Mouse (Mus musculus) testis, adult 2 months (tissue): ENCODE results near the gene Nos3. TPM values are rescaled to one million over a fixed set of nuclear protein-coding genes. Genes with fewer than 3 reads are reported as not detected.
A peak's percentile ranks its signal among the peaks of the same experiment; 100 is the strongest.

Source experiments
- H3K27ac ChIP-seq: fragments of 200-500 bp; 2 replicates; pipeline ENCODE4 v1.5.1; 2012; ENCODE audit warnings: low read depth, low read length; ENCODE audit not compliant: control insufficient read depth, insufficient read depth
- H3K27me3 ChIP-seq: fragments of 200-500 bp; 2 replicates; pipeline ENCODE4 v1.6.1; 2012; ENCODE audit warnings: mild to moderate bottlenecking, low read length, moderate library complexity; ENCODE audit not compliant: control insufficient read depth, insufficient read depth
- H3K36me3 ChIP-seq: fragments of 200-500 bp; 2 replicates; pipeline ENCODE4 v1.6.1; 2012; ENCODE audit warnings: mild to moderate bottlenecking, low read length; ENCODE audit not compliant: control insufficient read depth, insufficient read depth
- H3K4me1 ChIP-seq: fragments of 200-500 bp; 2 replicates; pipeline ENCODE4 v1.6.1; 2012; ENCODE audit warnings: low read length; ENCODE audit not compliant: control insufficient read depth, insufficient read depth
- H3K4me3 ChIP-seq: fragments of 200-500 bp; 2 replicates; pipeline ENCODE4 v1.5.1; 2012; ENCODE audit warnings: low read depth, mild to moderate bottlenecking, low read length, moderate library complexity, mixed read lengths; ENCODE audit not compliant: control insufficient read depth
- CTCF ChIP-seq: fragments of 200-500 bp; IDR thresholded peaks from 2 replicates; pipeline ENCODE4 v1.5.1; 2012; ENCODE audit warnings: low read depth, mild to moderate bottlenecking, inconsistent platforms, low read length, moderate library complexity; ENCODE audit not compliant: control insufficient read depth, insufficient read depth, insufficient replicate concordance
- POLR2A ChIP-seq: fragments of 200-500 bp; IDR thresholded peaks from 2 replicates; pipeline ENCODE4 v1.6.1; 2012; ENCODE audit warnings: low read depth, mild to moderate bottlenecking, inconsistent platforms, low read length, moderate library complexity; ENCODE audit not compliant: control insufficient read depth
- polyA plus RNA-seq: library from polyadenylated mRNA; depleted of rRNA; stranded (reverse); fragments of >200 nt; gene quantifications from 2 replicates; pipeline ENCODE4 v1.2.3, GENCODE M21; 2012

Gene Nos3
- polyA plus RNA-seq, 1 experiment = 2.2 TPM

DNA sequence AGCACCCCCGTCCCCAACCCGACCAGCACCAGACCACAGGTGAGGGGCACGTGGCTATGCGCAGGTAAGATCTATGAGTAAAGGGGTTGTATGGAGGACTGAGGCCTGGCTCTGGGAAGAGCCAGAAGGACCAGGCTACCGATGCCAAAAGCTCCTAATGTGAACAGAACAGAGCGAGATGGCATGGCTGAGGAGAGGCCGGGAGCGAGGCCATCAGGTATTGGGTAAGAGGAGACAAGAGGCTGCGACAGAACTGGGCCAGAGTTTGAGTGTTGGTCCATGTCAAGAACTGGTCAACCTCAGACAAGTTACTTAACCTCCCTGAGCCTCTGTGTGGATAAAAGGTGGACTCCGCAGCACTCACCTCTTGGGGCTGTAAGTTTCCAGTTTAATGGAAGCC, 353 bp downstream of the Nos3 start:
- no peak for TF ChIP-seq CTCF
- TF ChIP-seq POLR2A = no peak
- Histone ChIP-seq H3K4me1 (peaks cover 15% of the 10 kb centered on the region), H3K27ac (no peak overlapping the region), H3K36me3 (no peaks in the 10 kb centered on the region), H3K27me3 (no peaks in the 10 kb centered on the region), H3K4me3 (peak overlapping the region; percentile 10; the same call in 1 of the 2 replicates)

DNA sequence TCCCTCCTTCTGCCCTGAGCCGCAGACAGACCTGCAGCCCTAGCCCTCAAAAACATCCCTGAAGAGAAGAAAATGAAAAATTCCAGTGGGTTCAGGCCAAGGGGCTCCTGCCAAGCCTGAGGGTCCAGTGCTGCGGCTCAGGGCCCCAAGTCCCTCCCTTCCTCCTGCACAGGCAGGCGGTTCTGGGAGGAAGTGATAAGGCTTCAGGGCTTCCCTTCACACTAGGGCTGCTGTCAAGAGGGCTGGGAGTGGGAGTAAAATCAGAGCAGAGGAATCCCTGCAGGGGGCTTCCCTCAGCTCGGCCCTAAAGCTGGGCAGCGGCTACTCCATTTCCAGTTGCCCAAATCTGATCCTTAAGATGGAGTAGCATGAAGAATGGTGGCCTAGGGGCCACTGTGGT, 918 bp downstream of the Nos3 start:
- TF ChIP-seq CTCF (no peak), POLR2A (no peak)
- Histone ChIP-seq H3K4me3 (no peak overlapping the region), H3K27ac (no peak overlapping the region), H3K27me3 (no peaks in the 10 kb centered on the region), H3K36me3 (no peaks in the 10 kb centered on the region), H3K4me1 (peaks cover 15% of the 10 kb centered on the region)

DNA sequence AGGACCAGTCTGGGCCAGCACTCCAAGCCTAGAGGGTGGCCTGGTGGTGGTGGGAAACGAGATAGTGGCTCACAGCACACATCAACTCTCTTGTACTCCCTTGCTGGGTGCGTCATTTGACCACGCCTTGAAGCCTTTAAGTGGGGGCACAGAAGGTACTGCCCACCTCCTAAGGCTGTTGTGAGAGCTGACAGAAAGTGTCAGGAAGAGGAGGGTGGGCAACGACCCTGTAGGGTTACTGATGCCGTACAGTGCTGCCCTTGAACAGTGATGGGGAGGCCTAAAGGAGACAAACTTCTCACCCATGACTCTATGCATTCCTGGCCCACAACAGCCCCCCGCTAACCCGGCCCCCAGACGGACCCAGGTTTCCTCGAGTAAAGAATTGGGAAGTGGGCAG, 1.8 kb downstream of the Nos3 start:
- TF ChIP-seq CTCF (no peak), POLR2A (no peak)
- Histone ChIP-seq H3K27ac (no peak overlapping the region), H3K4me1 (peaks cover 8% of the 10 kb centered on the region), H3K36me3 (no peaks in the 10 kb centered on the region), H3K27me3 (no peaks in the 10 kb centered on the region), H3K4me3 (peak overlapping the region; percentile 41)

DNA sequence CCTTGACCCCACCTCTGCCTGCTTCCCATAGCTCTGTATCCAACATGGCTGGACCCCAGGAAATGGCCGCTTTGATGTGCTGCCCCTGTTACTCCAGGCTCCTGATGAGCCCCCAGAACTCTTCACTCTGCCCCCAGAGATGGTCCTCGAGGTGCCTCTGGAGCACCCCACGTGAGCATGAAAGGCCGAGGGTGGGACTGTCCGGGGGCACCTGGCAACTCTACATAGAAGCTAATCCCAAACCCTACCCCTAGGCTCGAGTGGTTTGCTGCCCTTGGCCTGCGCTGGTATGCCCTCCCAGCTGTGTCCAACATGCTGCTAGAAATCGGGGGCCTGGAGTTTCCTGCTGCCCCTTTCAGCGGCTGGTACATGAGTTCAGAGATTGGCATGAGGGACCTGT, 5.2 kb downstream of the Nos3 start:
- Histone ChIP-seq H3K27me3 (no peaks in the 10 kb centered on the region), H3K4me1 (peaks cover 2% of the 10 kb centered on the region), H3K4me3 (no peak overlapping the region), H3K36me3 (no peaks in the 10 kb centered on the region), H3K27ac (no peak overlapping the region)
- TF ChIP-seq POLR2A (no peak), CTCF (no peak)

DNA sequence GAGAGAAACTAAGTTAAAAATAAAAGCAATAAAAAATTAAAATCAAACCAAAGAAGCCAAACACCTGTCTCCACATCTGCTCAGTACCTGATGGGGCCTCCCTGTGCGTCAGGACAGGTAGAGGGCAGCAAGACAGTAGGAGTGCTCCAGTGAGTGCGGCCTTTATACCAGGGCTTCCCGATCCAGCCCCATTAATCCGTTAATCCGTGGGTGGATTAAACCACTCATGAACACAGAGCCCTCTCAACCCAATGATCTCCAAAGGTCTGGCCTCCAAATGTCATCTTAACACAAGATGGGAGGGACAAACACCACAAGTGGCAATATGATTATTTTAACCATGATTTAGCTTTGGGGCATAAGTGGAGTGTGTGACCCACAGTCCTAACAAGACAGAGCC, 9.2 kb downstream of the Nos3 start:
- H3K27ac ChIP-seq = no peak overlapping the region
- H3K4me1 ChIP-seq = no peaks in the 10 kb centered on the region
- H3K4me3 ChIP-seq = no peak overlapping the region
- H3K27me3 ChIP-seq = no peaks in the 10 kb centered on the region
- no peaks in the 10 kb centered on the region for H3K36me3 ChIP-seq
- no peak for TF ChIP-seq POLR2A
- no peak for TF ChIP-seq CTCF

DNA sequence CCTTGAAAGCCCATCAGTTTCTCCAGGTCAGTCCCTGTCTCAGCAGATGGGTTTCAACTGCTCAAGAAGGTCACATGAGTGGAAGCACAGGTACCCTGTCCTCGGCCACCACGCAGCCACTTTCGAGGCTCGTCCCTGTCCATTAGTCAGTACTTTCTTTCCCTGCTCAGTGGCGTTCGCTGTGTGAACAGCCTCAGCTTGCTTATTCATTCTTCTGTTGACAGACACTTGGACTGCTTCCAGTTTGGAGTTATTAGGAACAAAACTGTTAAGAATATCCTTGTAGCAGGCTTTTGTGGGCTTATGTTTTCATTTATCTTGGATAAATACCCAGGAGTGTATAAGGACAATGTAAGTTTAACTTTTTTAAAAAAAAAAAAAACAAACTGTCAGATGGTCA, 9.6 kb downstream of the Nos3 start:
- Histone ChIP-seq H3K27me3 (no peaks in the 10 kb centered on the region), H3K4me3 (no peak overlapping the region), H3K4me1 (no peaks in the 10 kb centered on the region), H3K36me3 (no peaks in the 10 kb centered on the region), H3K27ac (no peak overlapping the region)
- TF ChIP-seq CTCF (no peak), POLR2A (no peak)

DNA sequence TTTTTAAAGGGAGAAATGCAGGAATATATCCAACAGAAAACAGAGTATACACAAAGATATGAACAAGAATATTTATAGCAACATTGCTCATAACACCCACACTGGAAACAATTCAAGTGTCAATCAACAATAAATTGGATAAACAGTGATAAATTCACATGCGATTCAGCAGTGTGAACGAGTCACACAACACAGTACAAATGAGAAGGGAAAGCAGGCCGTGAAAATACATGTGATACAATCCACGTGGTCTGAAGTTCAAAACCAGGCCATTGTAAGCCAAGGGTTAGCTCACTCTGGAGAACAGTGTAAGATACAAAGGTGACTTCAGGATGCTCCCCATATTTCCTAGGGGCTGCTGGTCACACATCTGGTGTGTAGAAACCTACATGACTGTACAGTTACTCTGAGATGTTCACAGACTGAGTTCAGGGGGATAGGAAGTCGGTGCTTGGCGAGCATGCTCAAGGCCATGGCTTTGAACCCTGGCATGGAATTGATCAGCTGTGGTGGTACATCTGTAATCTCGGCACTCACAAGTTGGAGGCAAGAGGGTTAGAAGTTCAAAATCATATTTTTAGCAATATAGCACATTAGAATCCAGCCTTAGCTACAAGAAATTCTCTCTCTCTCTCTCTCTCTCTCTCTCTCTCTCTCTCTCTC, 10.2 kb downstream of the Nos3 start:
- H3K4me1 ChIP-seq = peaks cover 3% of the 10 kb centered on the region
- no peaks in the 10 kb centered on the region for H3K27me3 ChIP-seq
- no peak overlapping the region for H3K27ac ChIP-seq
- no peak overlapping the region for H3K4me3 ChIP-seq
- no peaks in the 10 kb centered on the region for H3K36me3 ChIP-seq
- TF ChIP-seq CTCF (no peak), POLR2A (no peak)
